Mouse (Mus musculus) stomach, embryonic 15.5 days (tissue): ENCODE measurements around the gene Tmem161a. TPM values are rescaled to one million over a fixed set of nuclear protein-coding genes. Genes with fewer than 3 reads are reported as not detected.

Experiments
- ATAC-seq: fragments of 200-750 bp; cut with Nextera tagmentation; 2 replicates; pipeline ENCODE4 v1.8.0; 2017; ENCODE audit warnings: low read depth, moderate number of reproducible peaks, moderate TSS enrichment; ENCODE audit not compliant: insufficient read depth, low FRiP score
- H3K27ac ChIP-seq: fragments of 300-500 bp; sonication (generic); 2 replicates; pipeline ENCODE4 v1.5.1; 2015; ENCODE audit warnings: mild to moderate bottlenecking, inconsistent platforms
- H3K27me3 ChIP-seq: fragments of 300-500 bp; sonication (generic); replicated peaks from 2 replicates; pipeline ENCODE4 v1.6.1; 2015; ENCODE audit warnings: inconsistent platforms
- H3K36me3 ChIP-seq: fragments of 300-500 bp; sonication (generic); 2 replicates; pipeline ENCODE4 v1.6.1; 2015; ENCODE audit warnings: inconsistent platforms
- H3K4me1 ChIP-seq: fragments of 300-500 bp; sonication (generic); 2 replicates; pipeline ENCODE4 v1.6.1; 2015; ENCODE audit warnings: inconsistent platforms
- H3K4me2 ChIP-seq: fragments of 300-500 bp; sonication (generic); 2 replicates; pipeline ENCODE4 v1.6.1; 2015; ENCODE audit warnings: mild to moderate bottlenecking, inconsistent platforms
- H3K4me3 ChIP-seq: fragments of 300-500 bp; sonication (generic); replicated peaks from 2 replicates; pipeline ENCODE4 v1.5.1; 2015; ENCODE audit warnings: inconsistent platforms
- H3K9ac ChIP-seq: fragments of 300-500 bp; sonication (generic); 2 replicates; pipeline ENCODE4 v1.6.1; 2015; ENCODE audit warnings: inconsistent platforms
- H3K9me3 ChIP-seq: fragments of 300-500 bp; sonication (generic); 2 replicates; pipeline ENCODE4 v1.6.1; 2016; ENCODE audit warnings: inconsistent platforms
- WGBS: fragments of 180-500 bp; shearing (Covaris S2); methylation state at CpG from one replicate; pipeline ENCODE4 v1.1.7; 2015; 5-methylcytosine and 5-hydroxymethylcytosine counted together
- polyA plus RNA-seq: library from polyadenylated mRNA; unstranded; fragments of >200 nt; fragmentation: Nextera tagmentation; extraction: Ambion mirVana; gene quantifications from 2 replicates; pipeline ENCODE4 v1.2.1, GENCODE M21; 2015

Gene Tmem161a
- polyA plus RNA-seq, 1 experiment from 2014 or later, result 54.4 TPM

- peak; percentile 72; the same call in 1 of the 2 replicates for ATAC-seq
- no peak overlapping the region for H3K9ac ChIP-seq
- H3K9me3 ChIP-seq, result no peaks in the 10 kb centered on the region
- H3K27ac ChIP-seq, result no peak overlapping the region
- H3K4me2 ChIP-seq, result peak overlapping the region; percentile 56
- H3K36me3 ChIP-seq, result no peaks in the 10 kb centered on the region
- H3K27me3 ChIP-seq, result 0 out of 2 replicates have a peak, but pooled peaks cover 7% of the 10 kb centered on the region
- WGBS, result 4% methylated on average over 21 of the region's 21 CpGs
- H3K4me1 ChIP-seq, result peaks cover 7% of the 10 kb centered on the region; the same call in 1 of the 2 replicates
- peak overlapping the region; percentile 19 for H3K4me3 ChIP-seq
These were observed 5.5 kb upstream of the Tmem161a start for GRCm38 (mm10) chr8:70166504-70167110.

- ATAC-seq, result no peak
- Histone ChIP-seq H3K4me2 (no peak overlapping the region), H3K4me3 (no peak overlapping the region), H3K36me3 (no peaks in the 10 kb centered on the region), H3K27ac (no peak overlapping the region), H3K9ac (no peak overlapping the region), H3K27me3 (0 out of 2 replicates have a peak, but pooled peaks cover 7% of the 10 kb centered on the region), H3K9me3 (no peaks in the 10 kb centered on the region), H3K4me1 (peaks cover 27% of the 10 kb centered on the region)
- 70% methylated on average over 3 of the region's 3 CpGs for WGBS
These were observed 2.0 kb upstream of the Tmem161a start for GRCm38 (mm10) chr8:70170116-70170515.

DNA sequence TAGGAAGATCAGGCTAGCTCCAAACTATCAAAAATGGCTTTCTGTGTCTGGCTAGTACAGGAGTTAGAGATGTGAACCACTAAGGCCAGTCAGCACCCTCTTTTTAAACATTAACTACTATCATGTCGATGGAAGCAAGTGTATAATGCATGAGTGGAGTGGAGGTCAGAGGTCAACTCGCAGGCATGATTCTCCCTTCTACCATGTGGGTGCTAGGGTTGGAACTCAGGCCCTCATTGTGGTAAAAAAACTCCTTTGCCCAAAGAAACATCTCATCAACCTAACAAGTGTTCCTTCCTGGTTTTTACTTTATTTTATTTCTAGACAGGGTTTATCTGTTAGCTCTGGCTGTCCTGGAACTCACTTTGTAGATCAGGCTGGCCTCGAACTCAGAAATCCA lies 1.4 kb upstream of the Tmem161a start:
- H3K9me3 ChIP-seq, result no peaks in the 10 kb centered on the region
- 76% methylated on average over 3 of the region's 3 CpGs for WGBS
- no peak overlapping the region for H3K4me3 ChIP-seq
- no peak overlapping the region for H3K4me2 ChIP-seq
- no peak overlapping the region for H3K27ac ChIP-seq
- H3K27me3 ChIP-seq, result 0 out of 2 replicates have a peak, but pooled peaks cover 7% of the 10 kb centered on the region
- no peak overlapping the region for H3K9ac ChIP-seq
- ATAC-seq, result no peak
- no peaks in the 10 kb centered on the region for H3K36me3 ChIP-seq
- peaks cover 27% of the 10 kb centered on the region for H3K4me1 ChIP-seq

DNA sequence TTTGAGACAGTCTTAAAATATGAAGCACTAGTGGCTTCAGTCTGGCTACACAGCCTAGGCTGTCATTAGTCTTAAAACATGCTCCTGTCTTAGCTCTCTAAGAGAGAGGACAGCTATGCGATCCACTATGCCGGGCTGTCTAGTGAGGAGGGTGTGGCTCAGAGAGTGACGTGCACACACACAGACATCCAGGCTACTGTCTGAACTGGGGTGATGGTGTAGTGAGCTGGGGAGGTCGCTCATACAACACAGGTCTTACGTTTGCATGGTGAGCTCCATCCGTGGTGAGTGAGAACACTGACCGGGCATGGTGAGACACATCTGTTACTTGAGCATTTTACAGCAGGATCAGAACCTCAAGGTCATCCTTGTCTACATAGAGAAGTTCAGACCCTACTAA lies 916 bp upstream of the Tmem161a start:
- 75% methylated on average over 7 of the region's 7 CpGs for WGBS
- Histone ChIP-seq H3K4me2 (no peak overlapping the region; the same call in 1 of the 2 replicates), H3K9me3 (no peaks in the 10 kb centered on the region), H3K36me3 (no peaks in the 10 kb centered on the region), H3K4me1 (peaks cover 27% of the 10 kb centered on the region), H3K9ac (no peak overlapping the region), H3K4me3 (no peak overlapping the region), H3K27ac (no peak overlapping the region), H3K27me3 (0 out of 2 replicates have a peak, but pooled peaks cover 3% of the 10 kb centered on the region)
- ATAC-seq, result no peak

GRCm38 (mm10) chr8:70173320-70173719 lies 1.2 kb downstream of the Tmem161a start:
- Histone ChIP-seq H3K4me3 (peak overlapping the region; percentile 56; the same call in 1 of the 2 replicates), H3K36me3 (peaks cover 5% of the 10 kb centered on the region; the same call in 1 of the 2 replicates), H3K4me1 (peaks cover 20% of the 10 kb centered on the region), H3K4me2 (peak overlapping the region; percentile 63), H3K9me3 (no peaks in the 10 kb centered on the region), H3K27me3 (no peaks in the 10 kb centered on the region), H3K27ac (no peak overlapping the region), H3K9ac (no peak overlapping the region)
- WGBS, result 67% methylated on average over 5 of the region's 5 CpGs
- no peak for ATAC-seq

DNA sequence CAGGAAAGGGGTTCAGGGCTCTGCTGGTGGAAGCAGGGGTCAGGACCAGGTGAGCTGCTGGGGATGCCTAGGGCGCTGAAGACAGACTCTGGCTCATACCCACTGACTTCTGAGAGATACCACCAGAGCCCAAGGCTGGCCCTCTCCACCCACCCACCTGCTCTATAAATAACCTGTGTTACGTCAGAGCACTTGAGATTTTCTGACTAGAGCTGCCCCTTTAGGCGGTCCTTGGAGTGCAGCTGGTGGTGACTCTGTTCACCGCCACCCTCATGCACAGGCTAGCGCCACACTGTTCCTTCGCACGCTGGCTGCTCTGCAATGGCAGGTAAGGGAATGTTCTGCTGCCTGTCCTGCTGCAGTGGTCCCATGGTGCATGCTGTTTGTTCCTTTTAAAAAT lies 1.9 kb downstream of the Tmem161a start:
- WGBS, result 85% methylated on average over 7 of the region's 7 CpGs
- Histone ChIP-seq H3K27me3 (no peaks in the 10 kb centered on the region), H3K9ac (no peak overlapping the region), H3K4me3 (no peak overlapping the region), H3K9me3 (no peaks in the 10 kb centered on the region), H3K27ac (no peak overlapping the region), H3K36me3 (peaks cover 5% of the 10 kb centered on the region; the same call in 1 of the 2 replicates), H3K4me1 (peaks cover 20% of the 10 kb centered on the region), H3K4me2 (no peak overlapping the region)
- no peak for ATAC-seq

DNA sequence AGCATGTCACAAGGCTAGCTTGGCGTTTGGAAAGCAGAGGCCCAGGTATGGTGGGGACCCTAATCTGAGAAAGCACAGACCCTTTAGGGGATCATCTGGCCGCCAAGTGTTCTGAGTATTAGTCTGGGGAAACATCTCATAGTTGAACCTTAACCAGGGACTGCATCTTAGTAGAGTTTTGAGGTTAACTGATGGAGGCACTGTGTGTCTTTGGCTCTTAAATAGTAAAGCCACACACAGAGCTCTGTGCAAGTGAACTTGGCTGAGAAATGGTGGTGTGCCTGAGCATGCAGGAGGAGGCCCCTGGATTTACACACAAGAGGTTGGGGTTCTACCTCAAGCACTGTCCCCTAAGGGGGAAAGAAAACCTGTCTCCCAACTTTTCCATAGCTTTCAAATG lies 6.1 kb downstream of the Tmem161a start:
- WGBS, result 87% methylated on average over 2 of the region's 2 CpGs
- no peaks in the 10 kb centered on the region for H3K9me3 ChIP-seq
- H3K27ac ChIP-seq, result no peak overlapping the region
- no peak for ATAC-seq
- H3K36me3 ChIP-seq, result peaks cover 19% of the 10 kb centered on the region
- no peak overlapping the region for H3K4me2 ChIP-seq
- no peak overlapping the region for H3K4me3 ChIP-seq
- H3K9ac ChIP-seq, result no peak overlapping the region
- peaks cover 18% of the 10 kb centered on the region for H3K4me1 ChIP-seq
- no peaks in the 10 kb centered on the region for H3K27me3 ChIP-seq

DNA sequence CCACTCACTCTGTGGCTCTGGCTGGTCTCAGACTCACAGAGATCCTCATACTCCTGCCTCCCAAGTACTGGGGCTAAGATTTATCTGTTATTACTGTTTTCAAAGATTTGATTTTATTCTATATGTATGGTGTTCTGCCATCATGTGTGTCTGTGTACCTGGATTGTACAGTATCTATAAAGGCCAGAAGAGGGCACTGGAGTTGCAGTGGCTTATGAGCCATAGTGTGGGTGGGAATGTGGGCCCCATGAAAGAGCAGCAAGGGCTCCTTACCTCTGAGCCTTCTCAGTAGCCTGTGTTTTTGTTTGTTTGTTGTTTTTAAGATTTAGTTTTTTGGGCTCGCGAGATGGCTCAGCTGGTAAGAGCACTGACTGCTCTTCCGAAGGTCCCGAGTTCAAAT lies 6.9 kb downstream of the Tmem161a start:
- Histone ChIP-seq H3K4me3 (no peak overlapping the region), H3K9ac (no peak overlapping the region), H3K36me3 (peaks cover 19% of the 10 kb centered on the region), H3K4me1 (peaks cover 9% of the 10 kb centered on the region; the same call in 1 of the 2 replicates), H3K4me2 (no peak overlapping the region), H3K27ac (no peak overlapping the region), H3K9me3 (no peaks in the 10 kb centered on the region), H3K27me3 (no peaks in the 10 kb centered on the region)
- ATAC-seq, result no peak
- WGBS, result 88% methylated on average over 4 of the region's 4 CpGs

DNA sequence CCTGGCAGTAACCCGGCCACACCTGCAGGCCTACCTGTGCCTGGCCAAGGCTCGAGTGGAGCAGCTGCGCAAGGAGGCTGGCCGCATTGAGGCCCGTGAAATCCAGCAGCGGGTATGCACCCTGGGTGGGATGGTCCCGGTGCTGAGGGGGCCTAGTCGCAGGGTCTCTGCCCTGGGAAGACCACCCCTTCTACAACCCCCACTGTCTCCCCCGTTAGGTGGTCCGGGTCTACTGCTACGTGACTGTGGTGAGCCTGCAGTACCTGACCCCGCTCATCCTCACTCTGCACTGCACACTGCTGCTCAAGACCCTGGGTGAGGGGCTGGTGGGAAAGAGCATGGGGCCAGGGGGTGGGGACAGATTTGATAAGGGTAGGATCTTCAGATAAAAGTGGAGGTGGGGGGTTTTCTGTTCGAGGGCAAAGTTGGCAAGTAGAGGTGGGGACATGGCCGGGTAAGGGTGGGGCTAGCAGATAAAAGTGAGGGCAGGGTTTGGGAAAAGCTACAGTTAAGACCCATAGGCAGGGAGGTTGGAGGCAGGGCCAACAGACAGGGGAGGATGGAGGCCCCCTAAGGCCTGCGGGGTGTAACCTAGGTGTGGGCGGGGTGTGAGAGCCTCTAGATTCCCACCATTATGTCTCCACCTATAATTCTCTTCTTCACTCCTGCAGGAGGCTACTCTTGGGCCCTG lies 9.2 kb downstream of the Tmem161a start:
- Histone ChIP-seq H3K27me3 (no peaks in the 10 kb centered on the region), H3K4me3 (no peak overlapping the region), H3K4me2 (no peak overlapping the region), H3K9ac (no peak overlapping the region), H3K27ac (no peak overlapping the region), H3K36me3 (peaks cover 19% of the 10 kb centered on the region), H3K4me1 (0 out of 2 replicates have a peak, but pooled peaks cover 3% of the 10 kb centered on the region), H3K9me3 (no peaks in the 10 kb centered on the region)
- peak; percentile 61 for ATAC-seq
- 71% methylated on average over 16 of the region's 16 CpGs for WGBS

DNA sequence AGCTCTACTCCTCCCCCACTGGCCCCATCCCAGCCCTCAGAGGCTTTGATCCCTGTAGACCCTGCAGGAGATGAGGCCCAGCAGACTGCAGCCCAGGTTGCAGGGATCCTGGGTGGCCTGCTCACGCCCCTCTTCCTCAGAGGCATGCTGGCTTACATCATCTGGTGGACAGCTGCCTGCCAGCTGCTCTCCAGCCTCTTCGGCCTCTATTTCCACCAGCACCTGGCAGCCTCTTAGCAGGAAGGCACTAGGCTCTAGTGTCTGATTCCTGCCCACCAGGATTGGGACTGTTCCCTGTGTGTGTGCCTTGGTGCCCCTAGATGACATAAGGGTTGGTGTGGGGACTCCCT lies 9.7 kb downstream of the Tmem161a start:
- ATAC-seq, result no peak
- no peak overlapping the region for H3K4me2 ChIP-seq
- 27% methylated on average over 2 of the region's 2 CpGs for WGBS
- no peaks in the 10 kb centered on the region for H3K9me3 ChIP-seq
- H3K27me3 ChIP-seq, result no peaks in the 10 kb centered on the region
- no peak overlapping the region for H3K27ac ChIP-seq
- 0 out of 2 replicates have a peak, but pooled peaks cover 3% of the 10 kb centered on the region for H3K4me1 ChIP-seq
- H3K36me3 ChIP-seq, result peaks cover 19% of the 10 kb centered on the region
- no peak overlapping the region for H3K9ac ChIP-seq
- no peak overlapping the region for H3K4me3 ChIP-seq

GRCm38 (mm10) chr8:70183194-70183593 lies 11.0 kb downstream of the Tmem161a start:
- Histone ChIP-seq H3K4me3 (no peak overlapping the region), H3K9me3 (no peaks in the 10 kb centered on the region), H3K27me3 (no peaks in the 10 kb centered on the region), H3K4me2 (no peak overlapping the region), H3K4me1 (0 out of 2 replicates have a peak, but pooled peaks cover 3% of the 10 kb centered on the region), H3K9ac (no peak overlapping the region), H3K27ac (no peak overlapping the region), H3K36me3 (peaks cover 13% of the 10 kb centered on the region)
- WGBS, result 82% methylated on average over 4 of the region's 4 CpGs
- ATAC-seq, result no peak

DNA sequence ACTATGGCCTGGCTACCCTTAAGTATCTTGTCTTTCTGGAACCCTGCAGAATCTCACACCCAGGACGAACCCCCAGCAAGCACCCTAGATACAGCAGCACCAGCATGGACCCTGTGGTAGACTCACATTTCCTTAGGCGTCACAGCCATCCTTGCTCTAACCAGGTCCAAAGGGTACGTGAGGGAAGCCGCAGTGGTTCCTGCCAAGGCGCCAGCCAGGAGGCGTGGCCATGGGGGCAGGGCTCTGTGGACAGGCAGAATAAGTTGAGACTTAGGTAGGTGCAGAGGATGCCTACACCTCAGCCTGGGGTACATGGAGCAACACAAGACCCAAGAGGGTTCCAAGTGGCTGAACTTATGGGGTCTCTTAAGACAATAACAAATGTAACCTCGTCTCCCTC lies 16.6 kb downstream of the Tmem161a start:
- no peaks in the 10 kb centered on the region for H3K4me1 ChIP-seq
- H3K9ac ChIP-seq, result no peak overlapping the region
- no peak overlapping the region for H3K4me2 ChIP-seq
- 66% methylated on average over 7 of the region's 7 CpGs for WGBS
- no peaks in the 10 kb centered on the region for H3K27me3 ChIP-seq
- ATAC-seq, result no peak
- H3K36me3 ChIP-seq, result peaks cover 4% of the 10 kb centered on the region; the same call in 1 of the 2 replicates
- no peaks in the 10 kb centered on the region for H3K9me3 ChIP-seq
- no peak overlapping the region for H3K27ac ChIP-seq
- H3K4me3 ChIP-seq, result no peak overlapping the region
